Mouse (Mus musculus) adrenal gland, postnatal 36 days (tissue): ENCODE results near the gene Taf1. TPM values are rescaled to one million over a fixed set of nuclear protein-coding genes. Genes with fewer than 3 reads are reported as not detected.

Source experiments
- total RNA-seq, 2 experiments: library from RNA; stranded (reverse); gene quantifications; 2 replicates each; pipeline ENCODE4 v1.2.3; 2021

Gene Taf1
- total RNA-seq, 2 experiments from 2014 or later = 33.1 to 48.1 TPM

Other genes with a start within 250 kb of the Taf1 start
- 10 to 100 TPM; 18.5 to 28.4 TPM for gene Nlgn3, start 233.6 kb upstream of the Taf1 start, total RNA-seq
- under 1 TPM in 1 of 2 experiments, not detected in 1; 0.20 TPM for gene Gjb1, start 156.4 kb upstream of the Taf1 start, total RNA-seq
- 10 to 100 TPM; 65.0 to 66.3 TPM for gene Zmym3, start 111.9 kb upstream of the Taf1 start, total RNA-seq
- 100 to 1,000 TPM; 185 to 193 TPM for gene Nono, start 103.4 kb upstream of the Taf1 start, total RNA-seq
- under 1 TPM; 0.63 to 0.66 TPM for gene Itgb1bp2, start 83.6 kb upstream of the Taf1 start, total RNA-seq
- 100 to 1,000 TPM; 144 to 177 TPM for gene Ogt, start 107.3 kb downstream of the Taf1 start, total RNA-seq
- under 1 TPM; 0.16 to 0.17 TPM for gene Cxcr3, start 201.5 kb downstream of the Taf1 start, total RNA-seq